Mouse (Mus musculus): ENCODE measurements around the gene Wdr73. TPM values are rescaled to one million over a fixed set of nuclear protein-coding genes. Genes with fewer than 3 reads are reported as not detected.

The Wdr73 gene
- polyA plus RNA-seq, 1 experiment from 2014 or later = 16.8 TPM

DNA sequence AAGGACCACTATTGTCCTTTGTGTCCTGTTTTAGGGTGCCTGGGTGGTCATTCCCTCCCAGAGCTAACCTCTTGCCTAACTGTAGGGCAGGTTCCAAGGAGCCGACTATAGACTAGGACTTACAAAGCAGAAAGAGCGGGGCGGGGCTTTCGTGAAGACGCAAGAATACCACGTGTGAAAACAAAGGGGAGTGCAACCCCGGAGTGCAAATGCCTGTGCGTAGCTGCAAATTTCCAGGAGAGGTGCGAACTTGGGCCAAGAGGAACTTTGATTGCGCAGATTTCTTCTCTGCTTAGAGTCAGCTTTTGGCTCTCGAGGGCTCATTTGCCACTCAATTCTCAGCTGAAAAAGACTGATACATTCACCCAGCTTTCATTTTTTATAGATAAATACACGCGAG, 40.8 kb downstream of the Wdr73 start:
- Histone ChIP-seq H3K27me3 (ENCODE audit: control insufficient read depth, insufficient read depth, low read length) (no peaks in the 10 kb centered on the region), H3K27ac (replicated peaks) (no peak overlapping the region), H3K4me1 (replicated peaks; ENCODE audit: control insufficient read depth, insufficient read depth) (no peaks in the 10 kb centered on the region; the same call in 1 of the 2 replicates), H3K9ac (ENCODE audit: low read length) (peak overlapping the region; percentile 43), H3K4me2 (replicated peaks; ENCODE audit: low read depth) (peak overlapping the region; percentile 84), H3K4me3 (ENCODE audit: low read depth, low read length) (peak overlapping the region; percentile 84), H3K9me3 (ENCODE audit: control insufficient read depth, low read length) (no peaks in the 10 kb centered on the region), H3K36me3 (ENCODE audit: control insufficient read depth, insufficient read depth, low read length) (no peaks in the 10 kb centered on the region)
- TF ChIP-seq EP300 (optimal IDR thresholded peaks at IDR 0.05) = no peak
- TF ChIP-seq CTCF (IDR thresholded peaks at IDR 0.05; ENCODE audit: low read depth) = no peak
- under 1% methylated on average over 13 of the region's 13 CpGs for WGBS
- peak; percentile 64 for ATAC-seq (ENCODE audit: low FRiP score, low TSS enrichment)
- DNase-seq (ENCODE audit: low spot score) = peak; percentile 78

DNA sequence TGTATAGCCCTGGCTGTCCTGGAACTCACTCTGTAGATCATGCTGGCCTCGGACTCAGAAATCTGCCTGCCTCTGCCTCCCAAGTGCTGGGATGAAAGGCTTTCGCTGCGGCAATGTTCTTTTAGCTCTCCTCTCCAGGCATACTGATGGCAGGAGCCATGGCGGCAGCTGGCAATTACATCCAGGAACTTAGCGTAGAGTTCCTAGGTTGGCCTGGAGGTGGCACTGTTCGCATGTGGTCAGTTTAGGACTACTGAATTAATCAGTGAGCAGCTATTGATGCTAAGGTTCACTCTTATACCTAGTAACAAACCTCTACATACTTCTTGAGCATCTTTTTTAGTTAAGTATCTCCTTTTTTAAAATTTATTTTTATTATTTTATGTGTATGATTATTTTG, 43.9 kb downstream of the Wdr73 start:
- Histone ChIP-seq H3K9ac (ENCODE audit: low read length) (no peak overlapping the region), H3K27me3 (ENCODE audit: control insufficient read depth, insufficient read depth, low read length) (no peaks in the 10 kb centered on the region), H3K9me3 (ENCODE audit: control insufficient read depth, low read length) (no peaks in the 10 kb centered on the region), H3K4me3 (ENCODE audit: low read depth, low read length) (no peak overlapping the region), H3K4me1 (replicated peaks; ENCODE audit: control insufficient read depth, insufficient read depth) (no peaks in the 10 kb centered on the region), H3K4me2 (replicated peaks; ENCODE audit: low read depth) (no peak overlapping the region), H3K27ac (replicated peaks) (no peak overlapping the region), H3K36me3 (ENCODE audit: control insufficient read depth, insufficient read depth, low read length) (no peaks in the 10 kb centered on the region)
- DNase-seq (ENCODE audit: low spot score) (peak; percentile 87), ATAC-seq (ENCODE audit: low FRiP score, low TSS enrichment) (peak; percentile 48; the same call in 1 of the 2 replicates)
- no peak for TF ChIP-seq EP300 (optimal IDR thresholded peaks at IDR 0.05)
- peak; percentile 91 for TF ChIP-seq CTCF (IDR thresholded peaks at IDR 0.05; ENCODE audit: low read depth)
- WGBS = 22% methylated on average over 6 of the region's 6 CpGs

GRCm38 (mm10) chr7:80855316-80855715, 45.8 kb downstream of the Wdr73 start:
- no peaks in the 10 kb centered on the region for H3K36me3 ChIP-seq (ENCODE audit: control insufficient read depth, insufficient read depth, low read length)
- no peak overlapping the region for H3K4me2 ChIP-seq (replicated peaks; ENCODE audit: low read depth)
- no peak overlapping the region for H3K4me3 ChIP-seq (ENCODE audit: low read depth, low read length)
- H3K27me3 ChIP-seq (ENCODE audit: control insufficient read depth, insufficient read depth, low read length) = no peaks in the 10 kb centered on the region
- H3K27ac ChIP-seq (replicated peaks) = no peak overlapping the region
- H3K4me1 ChIP-seq (replicated peaks; ENCODE audit: control insufficient read depth, insufficient read depth) = no peaks in the 10 kb centered on the region
- ATAC-seq (ENCODE audit: low FRiP score, low TSS enrichment) (no peak), DNase-seq (ENCODE audit: low spot score) (no peak)
- H3K9me3 ChIP-seq (ENCODE audit: control insufficient read depth, low read length) = no peaks in the 10 kb centered on the region
- H3K9ac ChIP-seq (ENCODE audit: low read length) = no peak overlapping the region
- no peak for TF ChIP-seq CTCF (IDR thresholded peaks at IDR 0.05; ENCODE audit: low read depth)

DNA sequence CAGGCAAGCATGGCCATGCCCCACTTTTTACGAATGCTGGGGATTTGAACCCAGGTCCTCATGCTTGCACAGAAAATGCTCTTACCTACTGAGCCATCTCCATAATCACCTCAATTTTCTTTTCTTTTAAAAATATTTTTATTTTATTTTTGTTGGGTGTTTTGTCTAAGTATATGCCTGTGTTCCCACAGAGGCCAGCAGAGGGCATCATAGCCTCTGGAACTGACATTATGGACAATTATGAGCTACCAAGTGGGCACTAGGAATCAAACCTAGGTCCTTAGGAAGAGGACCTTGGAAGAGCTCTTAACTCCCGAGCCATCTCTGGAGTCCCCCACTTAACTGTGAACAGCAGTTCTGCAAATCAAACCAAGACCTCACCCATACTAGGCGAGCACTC, 47.9 kb downstream of the Wdr73 start:
- ATAC-seq (ENCODE audit: low FRiP score, low TSS enrichment) (no peak), DNase-seq (ENCODE audit: low spot score) (no peak)
- no peaks in the 10 kb centered on the region for H3K9me3 ChIP-seq (ENCODE audit: control insufficient read depth, low read length)
- H3K9ac ChIP-seq (ENCODE audit: low read length) = no peak overlapping the region
- H3K36me3 ChIP-seq (ENCODE audit: control insufficient read depth, insufficient read depth, low read length) = no peaks in the 10 kb centered on the region
- 93% methylated on average over 3 of the region's 3 CpGs for WGBS
- no peak overlapping the region for H3K4me2 ChIP-seq (replicated peaks; ENCODE audit: low read depth)
- H3K4me3 ChIP-seq (ENCODE audit: low read depth, low read length) = no peak overlapping the region
- H3K4me1 ChIP-seq (replicated peaks; ENCODE audit: control insufficient read depth, insufficient read depth) = no peaks in the 10 kb centered on the region
- TF ChIP-seq CTCF (IDR thresholded peaks at IDR 0.05; ENCODE audit: low read depth) = peak; percentile 45; the same call in 1 of the 2 replicates
- TF ChIP-seq EP300 (optimal IDR thresholded peaks at IDR 0.05) = no peak
- no peaks in the 10 kb centered on the region for H3K27me3 ChIP-seq (ENCODE audit: control insufficient read depth, insufficient read depth, low read length)
- H3K27ac ChIP-seq (replicated peaks) = no peak overlapping the region

DNA sequence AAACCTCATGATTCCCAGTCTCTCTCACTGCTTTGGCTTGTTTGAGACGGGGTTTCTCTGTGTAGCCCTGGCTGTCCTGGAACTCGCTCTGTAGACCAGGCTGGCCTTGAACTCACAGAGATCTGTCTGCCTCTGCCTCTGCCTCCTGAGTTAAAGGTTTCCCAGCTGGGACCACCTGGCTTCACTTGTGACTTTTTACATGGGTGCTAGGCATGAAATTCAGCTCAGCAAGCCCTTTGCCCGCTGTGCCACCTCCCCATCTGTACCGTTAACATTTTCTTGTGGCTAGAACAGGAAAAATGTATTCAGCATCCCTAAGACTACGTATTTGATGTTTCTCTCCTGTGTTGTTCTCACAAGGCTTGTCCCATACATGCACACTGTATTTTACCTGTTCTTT, 50.5 kb downstream of the Wdr73 start:
- H3K4me1 ChIP-seq (replicated peaks; ENCODE audit: control insufficient read depth, insufficient read depth) = no peaks in the 10 kb centered on the region
- H3K27me3 ChIP-seq (ENCODE audit: control insufficient read depth, insufficient read depth, low read length) = no peaks in the 10 kb centered on the region
- H3K27ac ChIP-seq (replicated peaks) = no peak overlapping the region
- ATAC-seq (ENCODE audit: low FRiP score, low TSS enrichment) (no peak), DNase-seq (ENCODE audit: low spot score) (no peak)
- TF ChIP-seq CTCF (IDR thresholded peaks at IDR 0.05; ENCODE audit: low read depth) = no peak
- TF ChIP-seq EP300 (optimal IDR thresholded peaks at IDR 0.05) = no peak
- H3K4me3 ChIP-seq (ENCODE audit: low read depth, low read length) = no peak overlapping the region
- WGBS = 78% methylated on average over 5 of the region's 5 CpGs
- H3K4me2 ChIP-seq (replicated peaks; ENCODE audit: low read depth) = no peak overlapping the region
- no peak overlapping the region for H3K9ac ChIP-seq (ENCODE audit: low read length)
- H3K9me3 ChIP-seq (ENCODE audit: control insufficient read depth, low read length) = no peaks in the 10 kb centered on the region
- H3K36me3 ChIP-seq (ENCODE audit: control insufficient read depth, insufficient read depth, low read length) = no peaks in the 10 kb centered on the region

DNA sequence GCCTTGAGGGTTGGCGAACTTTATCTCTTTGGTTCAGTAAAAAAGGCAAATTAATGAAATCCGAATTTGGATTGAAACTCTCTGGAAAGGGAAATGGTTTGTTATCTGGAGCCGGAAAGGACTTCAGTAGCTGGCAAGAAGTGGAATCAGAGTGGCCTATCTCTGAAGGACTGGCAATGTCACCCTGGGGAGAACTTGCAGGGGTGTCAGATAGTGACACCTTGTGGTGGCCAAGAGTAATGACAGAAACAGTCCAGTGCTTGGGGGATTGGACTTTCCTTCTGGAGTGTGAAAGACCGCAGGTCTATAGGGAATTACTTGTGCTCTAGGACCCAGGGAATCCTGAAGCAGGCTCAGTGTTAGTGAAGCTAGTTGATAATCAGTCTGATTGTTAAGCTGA, 51.4 kb downstream of the Wdr73 start:
- Histone ChIP-seq H3K27me3 (ENCODE audit: control insufficient read depth, insufficient read depth, low read length) (no peaks in the 10 kb centered on the region), H3K9ac (ENCODE audit: low read length) (no peak overlapping the region), H3K27ac (replicated peaks) (no peak overlapping the region), H3K36me3 (ENCODE audit: control insufficient read depth, insufficient read depth, low read length) (no peaks in the 10 kb centered on the region), H3K4me1 (replicated peaks; ENCODE audit: control insufficient read depth, insufficient read depth) (no peaks in the 10 kb centered on the region), H3K4me2 (replicated peaks; ENCODE audit: low read depth) (no peak overlapping the region), H3K9me3 (ENCODE audit: control insufficient read depth, low read length) (no peaks in the 10 kb centered on the region), H3K4me3 (ENCODE audit: low read depth, low read length) (no peak overlapping the region)
- peak; percentile 51 for DNase-seq (ENCODE audit: low spot score)
- peak; percentile 97 for TF ChIP-seq CTCF (IDR thresholded peaks at IDR 0.05; ENCODE audit: low read depth)
- no peak for TF ChIP-seq EP300 (optimal IDR thresholded peaks at IDR 0.05)
- ATAC-seq (ENCODE audit: low FRiP score, low TSS enrichment) = peak; percentile 80
- WGBS = 28% methylated on average over 4 of the region's 4 CpGs

All from stomach, postnatal 0 days (tissue).